Mouse (Mus musculus): ENCODE results near the gene Nf1.

GRCm38 (mm10) chr11:79526549-79526948 lies 187.1 kb downstream of the Nf1 start:
- TF ChIP-seq GATA1 (IDR thresholded peaks at IDR 0.05; ENCODE audit: low read length) (no peak), TAL1 (IDR thresholded peaks at IDR 0.05; ENCODE audit: low read length) (no peak)

All from erythroblast, embryonic 14.5 days (primary cell).